In the genomic region with DNA sequence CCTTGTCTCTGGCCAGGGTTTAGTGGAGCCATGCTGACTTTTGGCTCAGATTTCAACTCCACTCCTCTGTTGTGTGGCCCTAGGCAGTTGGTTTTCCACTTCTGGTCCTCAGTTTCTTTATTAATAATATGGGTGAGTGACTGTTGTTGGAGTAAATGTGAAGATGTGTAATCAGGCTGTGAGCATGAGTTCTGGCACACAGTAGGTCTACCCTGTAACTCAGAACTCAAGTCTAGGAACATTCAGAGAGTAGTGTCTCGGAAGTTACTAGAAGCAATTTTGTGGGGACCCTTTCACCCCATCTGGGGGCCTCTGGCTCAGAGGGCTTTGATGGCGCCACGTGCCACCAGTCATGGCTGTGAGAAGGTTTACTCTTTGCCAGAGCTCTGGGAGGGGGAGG, we compare ENCODE assay signal across 10 mouse cellular contexts. TPM values are rescaled to one million over a fixed set of nuclear protein-coding genes. Genes with fewer than 3 reads are reported as not detected.
DNase-seq lines count a peak whose midpoint lies in the region; ATAC-seq and TF ChIP-seq lines count a peak whose summit lies in the region.
"Had no signal": no experiment of that assay in that cellular context is flagged by ENCODE, and none has a peak within 500 bp of the region (broad histone marks: within the 10 kb centered on the region; RNA-seq: fewer than 3 reads in every experiment).

No protein-coding gene starts in this region.

- no peaks in the 10 kb centered on the region for H3K9me3 ChIP-seq in midbrain, embryonic 12.5 days
- no peaks in the 10 kb centered on the region for H3K9me3 ChIP-seq in midbrain, embryonic 14.5 days (ENCODE audit: control insufficient read depth, low read length)
- H3K9me3 ChIP-seq in limb, embryonic 10.5 days (replicated peaks): no peaks in the 10 kb centered on the region
- no peaks in the 10 kb centered on the region for H3K9me3 ChIP-seq in stomach, embryonic 14.5 days (ENCODE audit: control insufficient read depth, low read depth, low read length)

- DNase-seq in gastrocnemius, adult 2 months: no peak
- no peak for DNase-seq in gastrocnemius, postnatal 36 days
- DNase-seq in midbrain, embryonic 14.5 days: no peak
- DNase-seq in limb, embryonic 10.5 days (ENCODE audit: low spot score): no peak
- no peak for DNase-seq in frontal cortex, postnatal 36 days (ENCODE audit: low spot score in 2 of 2)
- DNase-seq in cerebellum, adult 18-20 months: no peak
- DNase-seq: thymus, adult 18-20 months had no signal

- no peak for ATAC-seq in midbrain, embryonic 12.5 days (ENCODE audit: low FRiP score, low read depth)
- ATAC-seq in midbrain, embryonic 14.5 days (ENCODE audit: low FRiP score, low TSS enrichment): no peak
- ATAC-seq in stomach, embryonic 14.5 days (ENCODE audit: insufficient number of reproducible peaks, insufficient read depth, low FRiP score, low read depth): no peak

- peak overlapping the region; percentile 82; the same call in 1 of the 2 replicates for H3K27ac ChIP-seq in gastrocnemius, adult 2 months
- H3K27ac ChIP-seq in midbrain, embryonic 12.5 days (replicated peaks): no peak overlapping the region
- no peak overlapping the region for H3K27ac ChIP-seq in midbrain, embryonic 14.5 days (replicated peaks; ENCODE audit: low read depth, low read length)
- peak overlapping the region; percentile 58; the same call in 1 of the 2 replicates for H3K27ac ChIP-seq in limb, embryonic 10.5 days
- peak overlapping the region; percentile 93 for H3K27ac ChIP-seq in stomach, embryonic 14.5 days (ENCODE audit: low read length)

- H3K4me2 ChIP-seq in midbrain, embryonic 12.5 days (replicated peaks): peak overlapping the region; percentile 97
- H3K4me2 ChIP-seq in midbrain, embryonic 14.5 days (ENCODE audit: low read length): no peak overlapping the region; the same call in 1 of the 2 replicates
- peak overlapping the region; percentile 66 for H3K4me2 ChIP-seq in stomach, embryonic 14.5 days (replicated peaks; ENCODE audit: low read depth, low read length)

- H3K9ac ChIP-seq in midbrain, embryonic 12.5 days (replicated peaks): no peak overlapping the region
- no peak overlapping the region for H3K9ac ChIP-seq in midbrain, embryonic 14.5 days (replicated peaks; ENCODE audit: low read length)
- H3K9ac ChIP-seq in stomach, embryonic 14.5 days (replicated peaks; ENCODE audit: low read depth, low read length): peak overlapping the region; percentile 77; the same call in 1 of the 2 replicates

- H3K36me3 ChIP-seq in midbrain, embryonic 12.5 days: no peaks in the 10 kb centered on the region
- H3K36me3 ChIP-seq in midbrain, embryonic 14.5 days (ENCODE audit: control insufficient read depth, insufficient read depth, low read length): no peaks in the 10 kb centered on the region
- no peaks in the 10 kb centered on the region for H3K36me3 ChIP-seq in limb, embryonic 10.5 days
- H3K36me3 ChIP-seq in stomach, embryonic 14.5 days (ENCODE audit: control insufficient read depth, insufficient read depth, low read length): no peaks in the 10 kb centered on the region; the same call in 1 of the 2 replicates

- H3K4me3 ChIP-seq in gastrocnemius, adult 2 months: peak overlapping the region; percentile 95
- H3K4me3 ChIP-seq in midbrain, embryonic 12.5 days: peak overlapping the region; percentile 58; the same call in 1 of the 2 replicates
- no peak overlapping the region for H3K4me3 ChIP-seq in midbrain, embryonic 14.5 days (replicated peaks; ENCODE audit: low read depth, low read length)
- peak overlapping the region; percentile 83 for H3K4me3 ChIP-seq in limb, embryonic 10.5 days
- H3K4me3 ChIP-seq in stomach, embryonic 14.5 days (ENCODE audit: low read depth, low read length): peak overlapping the region; percentile 84

- 66% methylated on average over 3 of the region's 3 CpGs for WGBS in midbrain, embryonic 12.5 days
- WGBS in midbrain, embryonic 14.5 days: 69% methylated on average over 3 of the region's 3 CpGs
- WGBS in limb, embryonic 10.5 days: 64% methylated on average over 3 of the region's 3 CpGs
- 53% methylated on average over 3 of the region's 3 CpGs for WGBS in stomach, embryonic 14.5 days

- no peak for TF ChIP-seq CTCF in gastrocnemius, adult 2 months (IDR thresholded peaks at IDR 0.05)

- peaks cover 52% of the 10 kb centered on the region for H3K27me3 ChIP-seq in midbrain, embryonic 12.5 days
- H3K27me3 ChIP-seq in midbrain, embryonic 14.5 days (ENCODE audit: control insufficient read depth, insufficient read depth, low read length): peaks cover 30% of the 10 kb centered on the region
- H3K27me3 ChIP-seq in limb, embryonic 10.5 days (ENCODE audit: low read depth, poor library complexity, severe bottlenecking): no peaks in the 10 kb centered on the region; the same call in 1 of the 2 replicates
- H3K27me3 ChIP-seq in stomach, embryonic 14.5 days (ENCODE audit: control insufficient read depth, insufficient read depth, low read length): no peaks in the 10 kb centered on the region

- peaks cover 14% of the 10 kb centered on the region for H3K4me1 ChIP-seq in midbrain, embryonic 12.5 days
- peaks cover 6% of the 10 kb centered on the region; the same call in 1 of the 2 replicates for H3K4me1 ChIP-seq in midbrain, embryonic 14.5 days (ENCODE audit: control insufficient read depth, insufficient read depth, low read length)
- H3K4me1 ChIP-seq in limb, embryonic 10.5 days: peaks cover 71% of the 10 kb centered on the region
- peaks cover 12% of the 10 kb centered on the region for H3K4me1 ChIP-seq in stomach, embryonic 14.5 days (ENCODE audit: control insufficient read depth, insufficient read depth, low read length)

- intact Hi-C loops in gastrocnemius, adult 2 months (cut with DNase I): loop anchor here (10.0 kb wide), 1 partner anchor 213 kb away; no protein-coding TSS in a partner anchor
- intact Hi-C loops in gastrocnemius, postnatal 36 days (cut with DNase I): no loop called here

RNA-seq across cellular contexts. Expression of a gene that starts 12.8 kb away (rescaled TPM):
- 1 to 10 TPM; 3.0 to 4.3 TPM for total RNA-seq in gastrocnemius, adult 2 months (2021)
- total RNA-seq in gastrocnemius, postnatal 36 days (2021): 1 to 10 TPM; 3.4 to 3.5 TPM
- 11.1 and 13.9 TPM in 2 replicates for polyA plus RNA-seq in midbrain, embryonic 12.5 days (2016; fragmentation: Nextera tagmentation; extraction: Ambion mirVana)
- 19.5 and 19.9 TPM in 2 replicates for polyA plus RNA-seq in midbrain, embryonic 14.5 days (2014; fragmentation: Nextera tagmentation; extraction: Ambion mirVana)
- 16.3 and 16.5 TPM in 2 replicates for polyA plus RNA-seq in limb, embryonic 10.5 days (2016; fragmentation: Nextera tagmentation; extraction: Ambion mirVana)
- 29.0 and 34.8 TPM in 2 replicates for polyA plus RNA-seq in stomach, embryonic 14.5 days (2014; fragmentation: Nextera tagmentation; extraction: Ambion mirVana)

RNA-seq across cellular contexts. Expression of a gene that starts 37.6 kb away (rescaled TPM):
- total RNA-seq in gastrocnemius, adult 2 months (2021): under 1 TPM in 1 of 2 experiments, not detected in 1; 0.25 TPM
- under 1 TPM; 0.17 to 0.38 TPM for total RNA-seq in gastrocnemius, postnatal 36 days (2021)
- polyA plus RNA-seq in midbrain, embryonic 12.5 days (2016; fragmentation: Nextera tagmentation; extraction: Ambion mirVana): 0.69 and 1.4 TPM in 2 replicates
- 0.46 TPM in 1 of 2 replicates, not detected in the other for polyA plus RNA-seq in midbrain, embryonic 14.5 days (2014; fragmentation: Nextera tagmentation; extraction: Ambion mirVana)
- 3.5 and 4.1 TPM in 2 replicates for polyA plus RNA-seq in limb, embryonic 10.5 days (2016; fragmentation: Nextera tagmentation; extraction: Ambion mirVana)
- 12.3 and 14.2 TPM in 2 replicates for polyA plus RNA-seq in stomach, embryonic 14.5 days (2014; fragmentation: Nextera tagmentation; extraction: Ambion mirVana)
- polyA plus RNA-seq: C2C12 had no signal

Comparison
In these comparisons a context has a peak if more than half of its experiments do, and no peak if none do; other contexts are left out.
1. H3K27ac ChIP-seq: peak in gastrocnemius, adult 2 months (single experiment), limb, embryonic 10.5 days (single experiment) and stomach, embryonic 14.5 days (single experiment); none in midbrain, embryonic 12.5 days (single experiment) and midbrain, embryonic 14.5 days (single experiment).